ENCODE assay signal across 9 mouse cellular contexts in genomic region chr10:69044171-69044651, GRCm38 (mm10).
DNase-seq lines count a peak whose midpoint lies in the region; ATAC-seq and TF ChIP-seq lines count a peak whose summit lies in the region.
"Had no signal": no experiment of that assay in that cellular context is flagged by ENCODE, and none has a peak within 500 bp of the region (broad histone marks: within the 10 kb centered on the region; RNA-seq: fewer than 3 reads in every experiment).

No protein-coding gene starts in this region.

- no peak overlapping the region for H3K4me3 ChIP-seq in gastrocnemius, adult 2 months
- no peak overlapping the region for H3K4me3 ChIP-seq in hindbrain, embryonic 15.5 days
- no peak overlapping the region for H3K4me3 ChIP-seq in liver, postnatal 0 days (ENCODE audit: low read depth, low read length)
- H3K4me3 ChIP-seq: heart, embryonic 15.5 days had no signal

- ATAC-seq in hindbrain, embryonic 15.5 days (ENCODE audit: low FRiP score, low read depth) = no peak; the same call in 1 of the 2 replicates
- ATAC-seq in liver, postnatal 0 days = no peak

- H3K9me3 ChIP-seq in hindbrain, embryonic 15.5 days = no peaks in the 10 kb centered on the region
- no peaks in the 10 kb centered on the region for H3K9me3 ChIP-seq in liver, postnatal 0 days (ENCODE audit: low read length)
- H3K9me3 ChIP-seq: heart, embryonic 15.5 days had no signal

- no peaks in the 10 kb centered on the region for H3K36me3 ChIP-seq in hindbrain, embryonic 15.5 days
- H3K36me3 ChIP-seq in liver, postnatal 0 days (replicated peaks; ENCODE audit: insufficient read depth, low read length) = no peaks in the 10 kb centered on the region
- H3K36me3 ChIP-seq: heart, embryonic 15.5 days had no signal

- no peak for TF ChIP-seq EP300 in liver, postnatal 0 days (IDR thresholded peaks at IDR 0.05; ENCODE audit: low read depth)

- H3K4me2 ChIP-seq in hindbrain, embryonic 15.5 days = 0 out of 2 replicates have a peak overlapping the region, but pooled peaks have one; percentile 2
- peak overlapping the region; percentile 32; the same call in 1 of the 2 replicates for H3K4me2 ChIP-seq in liver, postnatal 0 days (ENCODE audit: low read depth, low read length)
- H3K4me2 ChIP-seq: heart, embryonic 15.5 days had no signal

- peaks cover 27% of the 10 kb centered on the region for H3K4me1 ChIP-seq in hindbrain, embryonic 15.5 days (replicated peaks)
- H3K4me1 ChIP-seq in liver, postnatal 0 days (ENCODE audit: insufficient read depth) = peaks cover 4% of the 10 kb centered on the region; the same call in 1 of the 2 replicates
- H3K4me1 ChIP-seq: heart, embryonic 15.5 days had no signal

- no peak for TF ChIP-seq CTCF in gastrocnemius, adult 2 months (IDR thresholded peaks at IDR 0.05)
- no peak for TF ChIP-seq CTCF in liver, postnatal 0 days (IDR thresholded peaks at IDR 0.05; ENCODE audit: low read depth)

- intact Hi-C loops in gastrocnemius, adult 2 months (cut with DNase I) = no loop called here
- intact Hi-C loops in left cerebral cortex, postnatal 36 days (cut with DNase I) = no loop called here

- 17% methylated on average over 12 of the region's 12 CpGs for WGBS in hindbrain, embryonic 15.5 days
- 61% methylated on average over 12 of the region's 12 CpGs for WGBS in liver, postnatal 0 days (ENCODE audit: insufficient replicate concordance)

- no peaks in the 10 kb centered on the region for H3K27me3 ChIP-seq in hindbrain, embryonic 15.5 days
- no peaks in the 10 kb centered on the region for H3K27me3 ChIP-seq in liver, postnatal 0 days (ENCODE audit: insufficient read depth, low read length)
- H3K27me3 ChIP-seq: heart, embryonic 15.5 days had no signal

- no peak for DNase-seq in gastrocnemius, adult 2 months
- DNase-seq in gastrocnemius, adult 18-20 months (ENCODE audit: low spot score) = no peak
- peak; percentile 78 for DNase-seq in embryo, embryonic 10.5 days (ENCODE audit: low spot score)
- DNase-seq in liver, postnatal 0 days = no peak
- no peak for DNase-seq in adrenal gland, adult 18-20 months (ENCODE audit: low spot score in 2 of 2)
- DNase-seq in thymus, postnatal 14 days = no peak
- DNase-seq in left cerebral cortex, postnatal 36 days (ENCODE audit: low spot score in 2 of 2) = no peak

- H3K9ac ChIP-seq in hindbrain, embryonic 15.5 days = no peak overlapping the region
- no peak overlapping the region for H3K9ac ChIP-seq in liver, postnatal 0 days (replicated peaks)
- H3K9ac ChIP-seq: heart, embryonic 15.5 days had no signal

- peak overlapping the region; percentile 51; the same call in 1 of the 2 replicates for H3K27ac ChIP-seq in gastrocnemius, adult 2 months
- H3K27ac ChIP-seq in hindbrain, embryonic 15.5 days (replicated peaks) = no peak overlapping the region
- no peak overlapping the region for H3K27ac ChIP-seq in liver, postnatal 0 days (ENCODE audit: low read depth)
- H3K27ac ChIP-seq: heart, embryonic 15.5 days had no signal
